8 mouse cellular contexts compared by ENCODE assay signal in genomic region chr13:58384779-58385546, GRCm38 (mm10). TPM values are rescaled to one million over a fixed set of nuclear protein-coding genes. Genes with fewer than 3 reads are reported as not detected.
A peak's percentile ranks its signal among the peaks of the same experiment; 100 is the strongest.
DNase-seq lines count a peak whose midpoint lies in the region; ATAC-seq and TF ChIP-seq lines count a peak whose summit lies in the region.

Gene 2210016F16Rik (minus strand): TSS chr13:58385225.

- peak within 1 kb of the TSS; percentile 70 for H3K4me3 ChIP-seq in forebrain, embryonic 14.5 days (ENCODE audit: low read depth, low read length)
- H3K4me3 ChIP-seq in lung, embryonic 14.5 days (ENCODE audit: low read depth, low read length) = peak within 1 kb of the TSS; percentile 82
- H3K4me3 ChIP-seq in neural tube, embryonic 15.5 days (replicated peaks) = peak within 1 kb of the TSS; percentile 60

- H3K27ac ChIP-seq in forebrain, embryonic 14.5 days (ENCODE audit: low read depth, low read length) = no peak within 1 kb of the TSS; the same call in 1 of the 2 replicates
- peak within 1 kb of the TSS; percentile 32; the same call in 1 of the 2 replicates for H3K27ac ChIP-seq in lung, embryonic 14.5 days (ENCODE audit: low read depth)
- peak within 1 kb of the TSS; percentile 47; the same call in 1 of the 2 replicates for H3K27ac ChIP-seq in neural tube, embryonic 15.5 days (replicated peaks)

- 4% methylated on average over 80 of the region's 80 CpGs for WGBS in forebrain, embryonic 14.5 days
- WGBS in lung, embryonic 14.5 days = 2% methylated on average over 80 of the region's 80 CpGs
- 3% methylated on average over 73 of the region's 80 CpGs for WGBS in neural tube, embryonic 15.5 days

- TF ChIP-seq CTCF in lung, embryonic 14.5 days (IDR thresholded peaks at IDR 0.05; ENCODE audit: low read depth) = no peak

- peak; percentile 25 to 40 for DNase-seq in CD8-positive naive resting alpha-beta T cell, adult 2 months (ENCODE audit: low read depth in 2 of 2, low spot score in 2 of 2)
- DNase-seq in c-Kit-positive CD71-positive TER-119-positive erythroid progenitor cells, embryonic 14.5 days (ENCODE audit: low spot score) = peak; percentile 56
- peak; percentile 69 for DNase-seq in forebrain, embryonic 14.5 days (ENCODE audit: low spot score)
- DNase-seq in heart, postnatal 10 days = peak; percentile 71 to 82
- peak; percentile 78 to 85 for DNase-seq in kidney, postnatal 4 days
- peak; percentile 81 for DNase-seq in lung, embryonic 14.5 days
- peak; percentile 78 for DNase-seq in testis, postnatal 10 days (ENCODE audit: low spot score)

- peak within 1 kb of the TSS; percentile 77 for H3K9ac ChIP-seq in forebrain, embryonic 14.5 days (ENCODE audit: low read length)
- H3K9ac ChIP-seq in lung, embryonic 14.5 days = peak within 1 kb of the TSS; percentile 80
- H3K9ac ChIP-seq in neural tube, embryonic 15.5 days (replicated peaks) = peak within 1 kb of the TSS; percentile 74

- intact Hi-C loops in heart, postnatal 10 days (cut with DNase I) = loop anchor here (1.0 to 5.0 kb wide), 5 partner anchors 16 to 373 kb away; partner anchors contain the start of gene Idnk

- H3K4me1 ChIP-seq in forebrain, embryonic 14.5 days (ENCODE audit: control insufficient read depth, insufficient read depth, low read length) = no peaks in the 10 kb centered on the region
- no peaks in the 10 kb centered on the region for H3K4me1 ChIP-seq in lung, embryonic 14.5 days (ENCODE audit: insufficient read depth)
- H3K4me1 ChIP-seq in neural tube, embryonic 15.5 days = peaks cover 13% of the 10 kb centered on the region

- peak; percentile 72 for ATAC-seq in forebrain, embryonic 14.5 days
- peak; percentile 73 for ATAC-seq in lung, embryonic 14.5 days (ENCODE audit: insufficient read depth)
- peak; percentile 71 for ATAC-seq in neural tube, embryonic 15.5 days (ENCODE audit: low FRiP score)

- no peaks in the 10 kb centered on the region for H3K27me3 ChIP-seq in forebrain, embryonic 14.5 days (replicated peaks; ENCODE audit: control insufficient read depth, insufficient read depth, low read length)
- no peaks in the 10 kb centered on the region for H3K27me3 ChIP-seq in lung, embryonic 14.5 days (ENCODE audit: insufficient read depth, low read length)
- H3K27me3 ChIP-seq in neural tube, embryonic 15.5 days (replicated peaks) = no peaks in the 10 kb centered on the region

- H3K9me3 ChIP-seq in forebrain, embryonic 14.5 days (replicated peaks; ENCODE audit: control insufficient read depth, low read length) = peaks cover 12% of the 10 kb centered on the region; the same call in 1 of the 2 replicates
- H3K9me3 ChIP-seq in lung, embryonic 14.5 days (ENCODE audit: low read depth, low read length) = peaks cover 16% of the 10 kb centered on the region; the same call in 1 of the 2 replicates
- peaks cover 20% of the 10 kb centered on the region; the same call in 1 of the 2 replicates for H3K9me3 ChIP-seq in neural tube, embryonic 15.5 days (replicated peaks)

- H3K4me2 ChIP-seq in forebrain, embryonic 14.5 days (ENCODE audit: low read length) = peak within 1 kb of the TSS; percentile 91
- peak within 1 kb of the TSS; percentile 94 for H3K4me2 ChIP-seq in lung, embryonic 14.5 days
- H3K4me2 ChIP-seq in neural tube, embryonic 15.5 days = peak within 1 kb of the TSS; percentile 94

- H3K36me3 ChIP-seq in forebrain, embryonic 14.5 days (ENCODE audit: control insufficient read depth, insufficient read depth, low read length) = peaks cover 27% of the 10 kb centered on the region
- H3K36me3 ChIP-seq in lung, embryonic 14.5 days (ENCODE audit: insufficient read depth) = peaks cover 35% of the 10 kb centered on the region
- H3K36me3 ChIP-seq in neural tube, embryonic 15.5 days = peaks cover 32% of the 10 kb centered on the region

RNA-seq across cellular contexts. Expression of gene 2210016F16Rik, which starts in this region (rescaled TPM):
- 24.0 and 28.9 TPM in 2 replicates for polyA plus RNA-seq in forebrain, embryonic 14.5 days (2014; fragmentation: Nextera tagmentation; extraction: Ambion mirVana)
- total RNA-seq in heart, postnatal 10 days (2021) = 10 to 100 TPM; 16.6 to 18.0 TPM
- 34.0 and 34.2 TPM in 2 replicates for polyA plus RNA-seq in lung, embryonic 14.5 days (2014; fragmentation: Nextera tagmentation; extraction: Ambion mirVana)
- polyA plus RNA-seq in neural tube, embryonic 15.5 days (2015; fragmentation: Nextera tagmentation; extraction: Ambion mirVana) = 23.4 and 24.1 TPM in 2 replicates
